Mouse (Mus musculus) MEL (cell line): Measurements from ENCODE around the gene Fmnl2.

Source experiments
- CHD2 ChIP-seq: IDR thresholded peaks from 2 replicates; pipeline ENCODE4 v1.6.1; 2011; ENCODE audit warnings: low read length, improper control_type of control experiment
- CTCF ChIP-seq, 3 experiments: IDR thresholded peaks in 2 of 3; conservative IDR thresholded peaks in 1 of 3; 2 replicates each; pipeline ENCODE4 v1.5.1; 2011 to 2012; ENCODE audit warnings: low read length in 3 of 3, low read depth in 2 of 3, mild to moderate bottlenecking in 2 of 3, improper control_type of control experiment in 1 of 3, inconsistent platforms in 1 of 3, mixed read lengths in 1 of 3, moderate library complexity in 1 of 3; ENCODE audit not compliant: control insufficient read depth in 1 of 3, insufficient read depth in 1 of 3, poor library complexity in 1 of 3, severe bottlenecking in 1 of 3
- EP300 ChIP-seq, 2 experiments: IDR thresholded peaks; 2 replicates each; pipeline ENCODE4 v1.6.1; 2011; ENCODE audit warnings: improper control_type of control experiment in 2 of 2, low read length in 2 of 2, low read depth in 1 of 2, mild to moderate bottlenecking in 1 of 2
- JUND ChIP-seq: IDR thresholded peaks from 2 replicates; pipeline ENCODE4 v1.6.1; 2011; ENCODE audit warnings: low read depth, mild to moderate bottlenecking, improper control_type of control experiment, low read length
- MAFK ChIP-seq: IDR thresholded peaks from 2 replicates; pipeline ENCODE4 v1.6.1; 2011; ENCODE audit warnings: low read depth, mild to moderate bottlenecking, low read length, improper control_type of control experiment, borderline replicate concordance
- MAZ ChIP-seq: IDR thresholded peaks from 2 replicates; pipeline ENCODE4 v1.6.1; 2012; ENCODE audit warnings: low read depth, mild to moderate bottlenecking, inconsistent platforms, low read length, improper control_type of control experiment
- MXI1 ChIP-seq: IDR thresholded peaks from 2 replicates; pipeline ENCODE4 v1.6.1; 2011; ENCODE audit warnings: mild to moderate bottlenecking, low read depth, low read length, improper control_type of control experiment
- NELFE ChIP-seq: IDR thresholded peaks from 2 replicates; pipeline ENCODE4 v1.6.1; 2011; ENCODE audit warnings: low read depth, low read length, improper control_type of control experiment
- NRF1 ChIP-seq: IDR thresholded peaks from 2 replicates; pipeline ENCODE4 v1.6.1; 2014; ENCODE audit warnings: low read depth, mild to moderate bottlenecking, inconsistent platforms, low read length, improper control_type of control experiment, moderate library complexity; ENCODE audit not compliant: poor library complexity, insufficient read depth, severe bottlenecking
- POLR2A ChIP-seq, 2 experiments: IDR thresholded peaks; 2 replicates each; pipeline ENCODE4 v1.6.1; 2011 to 2012; ENCODE audit warnings: low read length in 2 of 2, mild to moderate bottlenecking in 2 of 2, control low read depth in 1 of 2, improper control_type of control experiment in 1 of 2, low read depth in 1 of 2, moderate library complexity in 1 of 2; ENCODE audit not compliant: control insufficient read depth in 1 of 2, insufficient read depth in 1 of 2, poor library complexity in 1 of 2
- RCOR1 ChIP-seq: IDR thresholded peaks from 2 replicates; pipeline ENCODE4 v1.6.1; 2012; ENCODE audit warnings: low read depth, mild to moderate bottlenecking, inconsistent platforms, low read length, improper control_type of control experiment
- TAL1 ChIP-seq: IDR thresholded peaks from 2 replicates; pipeline ENCODE4 v1.6.1; 2012; ENCODE audit warnings: mild to moderate bottlenecking, inconsistent platforms, low read length, moderate library complexity, mixed read lengths
- ZC3H11A ChIP-seq: IDR thresholded peaks from 2 replicates; pipeline ENCODE4 v1.6.1; 2012; ENCODE audit warnings: low read depth, mild to moderate bottlenecking, inconsistent platforms, low read length, improper control_type of control experiment
- ZKSCAN1 ChIP-seq: IDR thresholded peaks from 2 replicates; pipeline ENCODE4 v1.6.1; 2012; ENCODE audit warnings: low read depth, mild to moderate bottlenecking, inconsistent platforms, low read length, improper control_type of control experiment, moderate library complexity

- TF ChIP-seq NRF1 (no peak), ZKSCAN1 (no peak), MAZ (no peak), CTCF (IDR thresholded peaks at IDR 0.05 in 2 of 3, conservative IDR thresholded peaks at IDR 0.05 in 1 of 3; ENCODE audit: control insufficient read depth in 1 of 3, insufficient read depth in 1 of 3, low read depth in 2 of 3, low read length in 3 of 3, poor library complexity in 1 of 3, severe bottlenecking in 1 of 3) (no peak), EP300 (IDR thresholded peaks at IDR 0.05; ENCODE audit: low read depth in 1 of 2, low read length in 2 of 2) (no peak), POLR2A (IDR thresholded peaks at IDR 0.05; ENCODE audit: control insufficient read depth in 1 of 2, insufficient read depth in 1 of 2, low read depth in 1 of 2, low read length in 2 of 2, poor library complexity in 1 of 2) (no peak), ZC3H11A (no peak), CHD2 (no peak), MXI1 (no peak), JUND (no peak), TAL1 (no peak), MAFK (no peak), NELFE (no peak), RCOR1 (no peak)
Observed at GRCm38 (mm10) chr2:52944594-52944993, 86.9 kb downstream of the Fmnl2 start.
